Mouse (Mus musculus): ENCODE measurements at regions not wholly inside any gene's neighbourhood (a gene's known extent, or its start where the extent isn't known, plus 50 kb on each side); places are given as distances from the start of the nearest gene placed in this dataset.
"Not testable (repeated sequence)": the region's sequence is repeated elsewhere in the genome, so short reads cannot be mapped to it uniquely, and the experiment has no call there.

DNA sequence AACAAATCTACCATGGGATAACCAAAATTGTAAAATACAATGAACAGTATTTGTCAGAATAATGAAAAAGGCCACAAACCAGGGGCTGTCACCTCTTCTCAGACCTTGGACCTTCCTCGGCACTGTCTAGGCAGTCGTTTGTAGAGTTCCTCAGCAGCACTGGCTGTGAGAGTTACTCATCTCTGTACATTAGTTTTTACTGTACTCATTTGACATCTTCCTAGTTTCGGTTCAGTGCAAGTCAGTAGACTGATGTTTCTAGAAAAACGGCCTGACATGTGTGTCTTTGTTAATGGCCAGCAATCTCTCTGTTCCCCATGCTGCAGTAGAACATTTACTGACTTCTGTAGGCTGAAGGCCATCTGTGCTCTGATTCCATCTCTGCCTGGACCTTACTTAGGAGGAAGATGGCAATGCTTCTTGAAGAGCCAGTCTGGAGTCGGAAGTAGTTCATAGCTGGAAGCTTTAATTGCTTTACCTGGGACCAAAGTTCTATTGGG, 537.1 kb downstream of the Hace1 start:
- Histone ChIP-seq H3K4me3 (ENCODE audit: low read depth, low read length) (no peak overlapping the region), H3K9ac (ENCODE audit: low read depth, low read length) (no peak overlapping the region), H3K27me3 (replicated peaks; ENCODE audit: control insufficient read depth, insufficient read depth, low read length) (no peaks in the 10 kb centered on the region), H3K4me2 (ENCODE audit: low read depth, low read length) (no peak overlapping the region), H3K36me3 (ENCODE audit: control insufficient read depth, insufficient read depth, low read length) (no peaks in the 10 kb centered on the region), H3K4me1 (ENCODE audit: control insufficient read depth, insufficient read depth, low read length) (no peaks in the 10 kb centered on the region), H3K27ac (replicated peaks; ENCODE audit: low read depth, low read length) (no peak overlapping the region), H3K9me3 (ENCODE audit: control insufficient read depth, low read length) (no peaks in the 10 kb centered on the region)
- ATAC-seq (ENCODE audit: low read depth) (no peak), DNase-seq (ENCODE audit: low spot score) (no peak)
- whole genome bisulfite sequencing = 85% methylated on average over 5 of the region's 5 CpGs

DNA sequence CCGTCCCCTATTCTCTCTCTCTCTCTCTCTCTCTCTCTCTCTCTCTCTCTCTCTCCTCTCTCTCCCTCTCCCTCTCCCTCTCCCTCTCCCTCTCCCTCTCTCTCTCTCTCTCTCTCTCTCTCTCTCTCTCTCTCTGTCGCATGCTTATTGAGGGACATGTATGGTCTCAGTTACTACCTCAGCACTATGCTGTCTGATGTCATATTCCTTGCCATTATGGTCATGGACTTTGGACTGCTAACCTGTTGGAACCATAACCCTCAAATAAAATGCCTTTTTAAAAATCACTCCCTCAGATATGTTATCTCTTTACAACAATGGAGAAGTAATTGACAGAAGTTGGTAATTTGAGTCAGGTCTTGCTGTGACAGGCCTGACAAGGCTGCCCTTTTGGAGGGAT, 544.8 kb downstream of the Hace1 start:
- H3K9me3 ChIP-seq (ENCODE audit: control insufficient read depth, low read length); H3K27ac ChIP-seq (replicated peaks; ENCODE audit: low read depth, low read length); H3K4me2 ChIP-seq (ENCODE audit: low read depth, low read length); H3K4me1 ChIP-seq (ENCODE audit: control insufficient read depth, insufficient read depth, low read length); H3K27me3 ChIP-seq (replicated peaks; ENCODE audit: control insufficient read depth, insufficient read depth, low read length); H3K4me3 ChIP-seq (ENCODE audit: low read depth, low read length); H3K9ac ChIP-seq (ENCODE audit: low read depth, low read length); H3K36me3 ChIP-seq (ENCODE audit: control insufficient read depth, insufficient read depth, low read length); ATAC-seq (ENCODE audit: low read depth); DNase-seq (ENCODE audit: low spot score): not testable (repeated sequence)
- 84% methylated on average over 2 of the region's 2 CpGs for WGBS

DNA sequence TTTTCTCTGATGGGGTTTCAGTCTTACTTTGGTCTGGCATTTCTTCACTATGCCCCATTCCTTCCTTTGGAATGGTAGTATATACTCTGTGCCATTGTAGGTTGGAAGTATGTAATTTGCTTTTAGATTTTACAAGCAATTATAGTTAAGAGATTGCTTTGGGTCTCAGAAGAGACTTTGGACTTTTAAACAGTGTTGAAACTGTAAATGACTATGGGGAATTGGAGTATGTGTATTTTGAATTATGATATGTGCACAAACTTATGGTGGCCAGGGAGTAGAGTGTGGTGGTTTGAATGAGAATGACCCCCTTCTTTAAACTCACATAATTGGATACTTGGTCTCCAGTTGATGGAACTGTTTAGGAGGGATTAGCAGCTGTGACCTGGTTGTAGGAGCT, 546.2 kb downstream of the Hace1 start:
- no peak for DNase-seq (ENCODE audit: low spot score)
- H3K4me1 ChIP-seq (ENCODE audit: control insufficient read depth, insufficient read depth, low read length) = no peaks in the 10 kb centered on the region
- no peaks in the 10 kb centered on the region for H3K9me3 ChIP-seq (ENCODE audit: control insufficient read depth, low read length)
- H3K4me2 ChIP-seq (ENCODE audit: low read depth, low read length) = no peak overlapping the region
- no peaks in the 10 kb centered on the region for H3K36me3 ChIP-seq (ENCODE audit: control insufficient read depth, insufficient read depth, low read length)
- H3K4me3 ChIP-seq (ENCODE audit: low read depth, low read length) = no peak overlapping the region
- H3K27ac ChIP-seq (replicated peaks; ENCODE audit: low read depth, low read length) = no peak overlapping the region
- ATAC-seq (ENCODE audit: low read depth) = no peak
- no peaks in the 10 kb centered on the region for H3K27me3 ChIP-seq (replicated peaks; ENCODE audit: control insufficient read depth, insufficient read depth, low read length)
- no peak overlapping the region for H3K9ac ChIP-seq (ENCODE audit: low read depth, low read length)

DNA sequence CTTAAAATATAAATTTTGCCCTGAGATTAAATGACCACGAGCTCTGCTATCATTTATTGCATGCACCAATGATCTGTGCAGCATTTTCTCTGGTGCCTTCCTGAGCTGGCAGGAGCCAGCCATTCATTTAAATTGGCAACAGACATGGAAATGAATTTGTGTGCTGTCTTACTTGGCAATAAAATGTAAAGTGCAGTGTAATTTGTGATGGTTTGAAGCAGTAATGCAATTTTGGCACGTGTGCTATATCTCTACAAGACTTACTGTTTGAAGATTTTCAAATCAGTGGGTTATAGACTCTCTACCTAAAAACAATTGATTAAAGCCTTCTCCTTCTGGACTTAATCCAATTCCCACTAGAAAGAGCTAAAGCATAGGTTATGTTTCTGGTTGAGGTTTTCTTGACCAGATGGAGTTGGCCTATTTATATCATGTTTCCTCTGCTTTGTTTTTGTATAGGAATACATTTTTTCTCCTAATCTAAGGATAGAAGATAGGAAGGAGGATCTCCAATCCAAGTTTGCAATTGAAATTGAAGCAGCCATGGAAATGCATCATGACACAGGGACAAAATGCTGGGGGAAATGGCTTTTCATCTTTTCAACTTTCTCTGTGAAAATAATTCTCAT, 557.6 kb downstream of the Hace1 start:
- no peaks in the 10 kb centered on the region for H3K27me3 ChIP-seq (replicated peaks; ENCODE audit: control insufficient read depth, insufficient read depth, low read length)
- no peaks in the 10 kb centered on the region for H3K36me3 ChIP-seq (ENCODE audit: control insufficient read depth, insufficient read depth, low read length)
- no peaks in the 10 kb centered on the region for H3K9me3 ChIP-seq (ENCODE audit: control insufficient read depth, low read length)
- H3K27ac ChIP-seq (replicated peaks; ENCODE audit: low read depth, low read length) = no peak overlapping the region
- no peak; the same call in 1 of the 2 replicates for ATAC-seq (ENCODE audit: low read depth)
- H3K4me1 ChIP-seq (ENCODE audit: control insufficient read depth, insufficient read depth, low read length) = no peaks in the 10 kb centered on the region
- H3K9ac ChIP-seq (ENCODE audit: low read depth, low read length) = no peak overlapping the region
- no peak overlapping the region for H3K4me2 ChIP-seq (ENCODE audit: low read depth, low read length)
- WGBS = 46% methylated on average over 2 of the region's 2 CpGs
- H3K4me3 ChIP-seq (ENCODE audit: low read depth, low read length) = no peak overlapping the region
- DNase-seq (ENCODE audit: low spot score) = peak; percentile 46

DNA sequence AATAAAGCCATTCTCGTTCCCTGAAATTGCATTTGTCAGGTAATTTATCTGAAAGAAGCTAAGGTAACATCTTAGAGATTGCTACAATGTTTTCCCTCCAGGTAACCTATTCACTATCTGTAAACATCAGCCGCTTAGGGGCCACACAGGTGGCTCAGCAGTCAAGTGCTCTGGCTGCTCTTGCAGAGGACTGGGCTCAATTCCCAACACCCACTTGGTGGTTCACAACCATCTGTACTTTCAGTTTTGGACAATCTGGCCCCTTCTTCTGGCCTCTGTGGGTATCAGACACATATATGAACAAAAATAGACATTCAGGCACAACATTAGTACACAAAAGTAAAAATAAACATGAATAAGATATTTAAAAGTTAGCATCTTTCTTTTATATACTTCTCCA, 596.4 kb downstream of the Hace1 start:
- Histone ChIP-seq H3K4me1 (ENCODE audit: control insufficient read depth, insufficient read depth, low read length) (no peaks in the 10 kb centered on the region), H3K9me3 (ENCODE audit: control insufficient read depth, low read length) (no peaks in the 10 kb centered on the region), H3K4me2 (ENCODE audit: low read depth, low read length) (no peak overlapping the region), H3K27me3 (replicated peaks; ENCODE audit: control insufficient read depth, insufficient read depth, low read length) (no peaks in the 10 kb centered on the region), H3K4me3 (ENCODE audit: low read depth, low read length) (no peak overlapping the region), H3K36me3 (ENCODE audit: control insufficient read depth, insufficient read depth, low read length) (no peaks in the 10 kb centered on the region), H3K27ac (replicated peaks; ENCODE audit: low read depth, low read length) (no peak overlapping the region), H3K9ac (ENCODE audit: low read depth, low read length) (no peak overlapping the region)
- 85% methylated on average over 2 of the region's 2 CpGs for WGBS
- DNase-seq (ENCODE audit: low spot score) (no peak), ATAC-seq (ENCODE audit: low read depth) (no peak)

DNA sequence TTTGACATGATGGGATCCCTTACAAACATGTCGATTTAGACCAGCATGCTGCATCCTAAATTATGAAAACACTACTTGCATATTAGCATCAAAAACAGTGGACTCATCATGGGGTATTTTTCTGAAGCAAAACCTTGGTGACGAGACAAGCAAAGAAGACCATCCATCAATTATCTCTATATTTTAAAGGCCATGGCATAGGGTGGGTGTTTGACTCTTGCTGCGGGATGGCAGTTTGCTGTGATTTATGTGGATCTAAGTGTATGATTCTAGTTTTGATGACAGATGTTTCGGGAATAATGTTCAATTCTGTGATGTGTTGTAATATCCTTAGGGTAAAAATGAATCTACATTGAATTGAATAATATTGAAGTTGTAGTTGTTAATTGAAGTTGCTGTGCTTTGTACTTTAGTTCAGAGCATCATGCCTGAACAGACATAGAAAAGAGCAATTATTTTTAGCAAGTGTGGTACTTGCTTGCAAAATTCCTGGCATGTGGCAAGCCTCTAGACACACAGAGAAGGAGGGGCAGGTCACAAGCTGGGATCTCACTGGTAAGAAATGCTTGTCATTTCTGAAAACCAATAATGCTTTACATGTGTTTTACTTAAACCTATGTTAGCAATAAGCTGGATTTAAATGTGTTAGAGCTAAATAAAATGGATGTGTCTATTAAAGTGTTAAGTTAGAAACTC, 608.3 kb downstream of the Hace1 start:
- H3K36me3 ChIP-seq (ENCODE audit: control insufficient read depth, insufficient read depth, low read length) = no peaks in the 10 kb centered on the region
- peak; percentile 8 for DNase-seq (ENCODE audit: low spot score)
- no peak overlapping the region for H3K9ac ChIP-seq (ENCODE audit: low read depth, low read length)
- no peaks in the 10 kb centered on the region for H3K27me3 ChIP-seq (replicated peaks; ENCODE audit: control insufficient read depth, insufficient read depth, low read length)
- no peak overlapping the region for H3K4me2 ChIP-seq (ENCODE audit: low read depth, low read length)
- no peaks in the 10 kb centered on the region for H3K9me3 ChIP-seq (ENCODE audit: control insufficient read depth, low read length)
- no peaks in the 10 kb centered on the region for H3K4me1 ChIP-seq (ENCODE audit: control insufficient read depth, insufficient read depth, low read length)
- ATAC-seq (ENCODE audit: low read depth) = no peak
- H3K27ac ChIP-seq (replicated peaks; ENCODE audit: low read depth, low read length) = no peak overlapping the region
- WGBS = 68% methylated on average over 4 of the region's 4 CpGs
- H3K4me3 ChIP-seq (ENCODE audit: low read depth, low read length) = no peak overlapping the region

DNA sequence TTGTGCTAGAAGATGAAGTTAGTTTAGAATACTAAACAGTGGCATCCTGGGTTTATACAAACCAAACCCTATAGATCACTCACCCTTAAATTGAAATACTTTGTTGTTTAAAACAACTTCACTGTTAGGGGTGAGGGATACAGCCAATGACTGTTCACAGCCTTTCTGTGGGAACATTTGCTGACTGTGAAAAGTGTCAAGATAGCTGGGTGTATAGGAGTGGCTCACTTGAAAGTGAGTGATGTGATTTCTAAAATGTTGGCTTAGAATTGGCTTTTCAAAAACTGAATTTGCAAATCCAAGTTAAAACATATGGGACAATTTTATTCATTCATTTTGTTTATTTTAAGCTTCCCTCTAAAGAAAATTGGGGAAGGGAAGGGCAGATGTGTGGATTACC, 616.5 kb downstream of the Hace1 start:
- H3K9me3 ChIP-seq (ENCODE audit: control insufficient read depth, low read length) = no peaks in the 10 kb centered on the region
- H3K4me1 ChIP-seq (ENCODE audit: control insufficient read depth, insufficient read depth, low read length) = no peaks in the 10 kb centered on the region
- no peak overlapping the region for H3K4me2 ChIP-seq (ENCODE audit: low read depth, low read length)
- no peak for ATAC-seq (ENCODE audit: low read depth)
- H3K4me3 ChIP-seq (ENCODE audit: low read depth, low read length) = no peak overlapping the region
- H3K27ac ChIP-seq (replicated peaks; ENCODE audit: low read depth, low read length) = no peak overlapping the region
- H3K36me3 ChIP-seq (ENCODE audit: control insufficient read depth, insufficient read depth, low read length) = no peaks in the 10 kb centered on the region
- no peak overlapping the region for H3K9ac ChIP-seq (ENCODE audit: low read depth, low read length)
- no peak for DNase-seq (ENCODE audit: low spot score)
- no peaks in the 10 kb centered on the region for H3K27me3 ChIP-seq (replicated peaks; ENCODE audit: control insufficient read depth, insufficient read depth, low read length)

DNA sequence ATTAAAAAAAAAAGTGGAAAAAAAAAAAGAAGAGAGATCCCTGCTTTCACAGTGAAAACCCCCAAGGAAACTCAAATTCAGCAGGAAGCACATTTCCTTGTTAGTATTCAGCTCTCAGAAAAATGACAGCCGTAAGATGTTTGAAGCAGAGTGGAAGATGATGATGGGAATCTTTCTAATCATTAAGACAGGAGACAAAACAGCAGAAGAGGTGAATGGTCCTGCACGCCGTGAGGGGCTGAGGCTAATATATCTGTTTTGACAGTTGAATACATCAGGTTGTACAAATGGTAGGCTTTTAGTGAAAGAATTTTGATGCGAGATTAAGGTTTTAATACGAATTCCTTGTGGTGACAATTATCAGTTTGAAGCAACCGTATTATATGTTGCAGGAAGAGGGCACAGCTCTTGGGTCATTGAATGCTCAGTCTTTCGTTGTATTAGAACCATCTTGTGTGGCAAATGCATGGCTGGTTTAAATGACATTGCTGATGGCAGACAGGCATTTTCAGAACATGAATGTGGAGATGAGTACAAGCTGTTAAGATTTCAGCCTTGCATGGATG, 649.3 kb downstream of the Hace1 start:
- H3K9ac ChIP-seq (ENCODE audit: low read depth, low read length) = no peak overlapping the region
- WGBS = 55% methylated on average over 7 of the region's 7 CpGs
- H3K4me1 ChIP-seq (ENCODE audit: control insufficient read depth, insufficient read depth, low read length) = no peaks in the 10 kb centered on the region
- no peak for ATAC-seq (ENCODE audit: low read depth)
- H3K4me3 ChIP-seq (ENCODE audit: low read depth, low read length) = no peak overlapping the region
- H3K27ac ChIP-seq (replicated peaks; ENCODE audit: low read depth, low read length) = no peak overlapping the region
- no peaks in the 10 kb centered on the region for H3K27me3 ChIP-seq (replicated peaks; ENCODE audit: control insufficient read depth, insufficient read depth, low read length)
- peak; percentile 9 for DNase-seq (ENCODE audit: low spot score)
- H3K9me3 ChIP-seq (ENCODE audit: control insufficient read depth, low read length) = no peaks in the 10 kb centered on the region
- no peaks in the 10 kb centered on the region for H3K36me3 ChIP-seq (ENCODE audit: control insufficient read depth, insufficient read depth, low read length)
- H3K4me2 ChIP-seq (ENCODE audit: low read depth, low read length) = no peak overlapping the region

DNA sequence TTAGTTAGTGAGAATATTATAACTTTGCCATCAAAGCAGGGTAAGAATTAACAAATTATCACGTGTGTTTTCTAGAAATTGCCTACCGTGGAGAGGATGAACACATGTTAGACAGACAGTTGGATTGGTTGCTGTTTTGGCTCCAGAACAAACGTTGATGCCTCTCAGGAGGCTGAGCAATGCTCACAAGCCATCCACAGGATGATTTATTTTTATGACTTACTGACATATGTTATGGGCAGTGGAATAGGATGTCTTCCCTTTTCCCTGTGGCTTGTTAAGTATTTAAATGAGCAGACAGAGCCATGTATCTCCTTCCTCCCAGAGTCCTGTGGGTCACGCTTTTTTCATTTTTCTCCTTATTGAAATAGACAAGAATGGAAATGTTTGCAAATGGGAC, 652.0 kb downstream of the Hace1 start:
- Histone ChIP-seq H3K4me2 (ENCODE audit: low read depth, low read length) (no peak overlapping the region), H3K9me3 (ENCODE audit: control insufficient read depth, low read length) (no peaks in the 10 kb centered on the region), H3K27ac (replicated peaks; ENCODE audit: low read depth, low read length) (no peak overlapping the region), H3K4me1 (ENCODE audit: control insufficient read depth, insufficient read depth, low read length) (no peaks in the 10 kb centered on the region), H3K9ac (ENCODE audit: low read depth, low read length) (no peak overlapping the region), H3K36me3 (ENCODE audit: control insufficient read depth, insufficient read depth, low read length) (no peaks in the 10 kb centered on the region), H3K27me3 (replicated peaks; ENCODE audit: control insufficient read depth, insufficient read depth, low read length) (no peaks in the 10 kb centered on the region), H3K4me3 (ENCODE audit: low read depth, low read length) (no peak overlapping the region)
- WGBS = 63% methylated on average over 4 of the region's 4 CpGs
- no peak for DNase-seq (ENCODE audit: low spot score)
- ATAC-seq (ENCODE audit: low read depth) = no peak
